Mouse (Mus musculus) adrenal gland (tissue): ENCODE data around the gene Pgam1.
"Not testable (repeated sequence)": the region's sequence is repeated elsewhere in the genome, so short reads cannot be mapped to it uniquely, and the experiment has no call there.

Source experiments
- intact Hi-C: fragments of 180-260 bp; cut with DNase I; formaldehyde crosslinking; loops from one replicate; pipeline ENCODE4 v1.15.1; 2025

Pgam1 gene

DNA sequence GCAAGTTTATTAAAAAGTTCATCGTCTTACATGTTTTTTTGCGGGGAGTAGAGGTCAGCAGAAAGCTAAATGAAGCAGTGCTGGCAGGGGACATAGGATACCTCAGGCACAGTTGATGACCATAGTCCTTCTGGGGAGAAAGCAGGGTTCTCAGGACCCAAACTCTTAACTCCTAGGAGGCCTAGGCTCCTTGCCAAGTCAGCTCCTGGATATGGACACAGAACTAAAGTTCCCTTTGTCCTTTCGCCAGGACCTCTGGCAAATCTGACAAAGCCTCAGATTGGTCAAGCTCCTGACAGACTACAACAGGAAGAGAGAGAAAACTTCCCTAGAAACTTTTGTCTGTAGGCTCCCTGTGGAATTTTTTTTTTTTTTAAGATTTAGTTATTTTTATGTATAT lies 3.0 kb upstream of the Pgam1 start:
- intact Hi-C loops = no loop called here

DNA sequence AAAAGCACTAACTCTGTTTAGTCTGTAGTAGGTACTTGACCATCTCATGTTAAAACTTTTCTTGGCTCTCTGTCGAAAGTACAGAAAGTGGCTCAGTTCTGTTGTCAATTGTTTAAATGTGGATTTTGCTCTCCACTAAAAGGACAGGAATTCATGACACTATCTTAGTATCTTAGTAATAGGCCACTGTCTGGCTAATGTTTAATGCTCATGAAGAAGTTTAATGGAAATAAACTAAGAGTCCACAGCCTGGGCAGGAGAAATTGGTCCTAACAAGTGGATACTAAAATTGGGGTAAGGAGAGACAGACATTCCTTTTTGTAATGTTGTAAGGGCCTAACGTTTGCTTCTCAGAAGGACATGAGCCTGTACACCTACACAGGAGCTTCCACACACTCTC lies 1.3 kb upstream of the Pgam1 start:
- intact Hi-C loops = no loop called here

DNA sequence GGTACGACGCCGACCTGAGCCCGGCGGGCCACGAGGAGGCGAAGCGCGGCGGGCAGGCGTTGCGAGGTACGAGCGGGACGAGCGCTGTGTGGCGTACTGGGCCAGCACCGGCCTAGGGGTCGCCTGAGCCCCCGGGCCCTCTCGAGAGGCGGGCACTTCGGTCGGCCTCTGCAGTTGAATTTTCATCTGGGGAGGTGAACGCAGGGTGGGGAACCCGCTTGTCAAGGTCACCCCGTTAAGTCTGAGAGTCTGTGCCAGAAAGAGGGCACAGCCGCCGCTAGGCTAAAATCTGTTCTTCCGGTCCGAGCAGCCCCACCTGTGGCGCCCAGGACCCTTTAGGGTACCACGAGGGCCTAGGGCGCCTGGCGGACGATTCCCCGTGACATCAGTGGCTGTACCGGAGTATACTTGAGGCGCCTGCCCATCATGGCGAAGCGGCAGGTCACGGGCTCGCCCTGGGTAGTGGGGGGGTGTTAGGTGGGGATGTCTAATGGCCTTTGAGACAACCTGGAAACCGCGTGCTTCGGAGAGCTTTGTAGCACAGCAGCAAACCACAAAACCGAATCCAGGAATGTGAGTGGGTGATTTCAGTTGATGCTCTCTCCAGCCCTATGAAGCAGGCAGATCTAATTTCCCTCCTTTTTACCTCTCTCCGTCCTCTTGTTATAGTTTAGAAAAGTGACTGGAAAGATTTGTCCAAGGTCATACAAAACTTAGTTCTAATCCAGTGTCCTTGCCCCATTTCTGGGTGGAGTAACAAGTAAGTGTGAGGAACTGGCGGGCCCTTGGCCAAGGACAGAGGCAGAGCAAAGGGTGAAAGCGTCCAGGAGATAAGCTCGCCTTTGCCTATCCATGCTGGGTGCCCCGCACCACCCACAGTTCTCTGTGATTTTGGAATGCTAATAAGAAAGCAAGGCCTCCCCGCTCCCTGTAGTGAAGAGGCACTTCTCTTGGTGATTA lies 678 bp downstream of the Pgam1 start:
- intact Hi-C loops = loop anchor here (2.0 kb wide), 1 partner anchor 20 kb away; the partner anchor contains the start of genes Exosc1 and Zdhhc16

DNA sequence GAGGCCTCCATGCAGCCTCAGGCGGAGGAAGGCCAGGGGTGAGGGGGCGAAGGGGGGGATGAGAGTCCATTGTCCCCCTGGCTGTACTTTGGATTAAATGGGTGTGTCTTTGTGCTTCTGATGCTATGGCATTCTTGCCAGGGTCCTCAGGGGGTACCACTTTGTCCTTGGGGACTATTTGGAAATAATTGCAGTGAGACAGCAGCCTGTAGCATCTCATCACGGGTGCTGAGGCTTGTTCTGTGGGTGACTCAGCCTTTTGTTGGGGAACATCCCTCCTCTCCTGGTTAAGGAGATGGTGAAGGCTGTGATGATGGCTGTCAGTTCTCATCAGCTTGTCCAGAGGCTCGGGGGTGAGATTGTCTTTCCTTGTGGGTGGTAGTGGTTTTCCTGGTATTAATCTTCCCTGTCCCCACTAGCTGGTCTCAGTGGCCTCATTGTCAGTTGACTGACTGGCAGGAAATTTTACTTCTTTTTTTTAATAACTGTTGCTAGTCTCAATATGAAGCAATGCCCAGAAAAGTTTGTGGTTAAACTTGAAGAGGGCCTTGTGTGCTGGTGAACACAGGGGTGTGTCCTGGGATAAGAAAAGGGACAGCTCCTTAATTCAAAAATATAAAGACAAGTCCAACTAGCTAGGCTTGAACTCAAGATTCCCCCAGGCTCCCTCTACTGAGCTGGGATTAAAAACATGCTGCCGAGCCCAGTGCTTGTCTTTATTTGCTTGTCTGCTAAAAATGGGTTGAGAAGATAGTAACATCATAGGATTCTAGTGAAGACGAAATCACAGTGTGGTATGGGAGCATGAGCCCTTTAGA lies 2.3 kb downstream of the Pgam1 start:
- intact Hi-C loops = loop anchor here (2.0 kb wide), 1 partner anchor 19 kb away; the partner anchor contains the start of genes Exosc1 and Zdhhc16

DNA sequence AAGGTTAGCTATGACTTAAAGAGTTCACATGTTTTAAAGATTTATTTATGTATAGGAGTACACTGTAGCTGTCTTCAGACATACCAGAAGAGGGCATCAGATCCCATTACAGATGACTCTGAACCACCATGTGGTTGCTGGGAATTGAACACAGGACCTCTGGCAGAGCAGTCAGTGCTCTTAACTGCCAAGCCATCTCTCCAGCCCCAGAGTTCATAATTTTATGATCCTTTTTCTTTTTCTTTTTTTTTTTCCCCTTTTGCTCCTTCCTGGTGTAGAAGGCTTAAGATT lies 2.8 kb downstream of the Pgam1 start:
- intact Hi-C loops = not testable (repeated sequence)

DNA sequence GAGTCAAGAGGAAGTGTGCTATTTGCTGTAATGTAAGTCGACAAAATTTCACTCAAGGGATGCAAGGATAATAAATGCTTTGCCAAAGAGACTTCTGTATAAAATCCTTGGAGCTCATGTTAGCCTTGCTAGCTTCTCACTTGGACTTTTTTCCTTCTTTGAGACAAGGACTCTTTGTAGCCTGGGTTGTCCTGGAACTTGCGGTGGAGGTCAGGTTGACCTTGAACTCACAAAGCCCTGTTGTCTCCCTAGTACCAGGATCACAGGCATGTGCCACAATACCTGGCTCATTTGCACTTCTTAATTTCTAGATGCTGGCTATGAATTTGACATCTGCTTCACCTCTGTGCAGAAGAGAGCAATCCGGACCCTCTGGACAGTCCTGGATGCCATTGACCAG lies 3.6 kb downstream of the Pgam1 start:
- intact Hi-C loops = no loop called here

DNA sequence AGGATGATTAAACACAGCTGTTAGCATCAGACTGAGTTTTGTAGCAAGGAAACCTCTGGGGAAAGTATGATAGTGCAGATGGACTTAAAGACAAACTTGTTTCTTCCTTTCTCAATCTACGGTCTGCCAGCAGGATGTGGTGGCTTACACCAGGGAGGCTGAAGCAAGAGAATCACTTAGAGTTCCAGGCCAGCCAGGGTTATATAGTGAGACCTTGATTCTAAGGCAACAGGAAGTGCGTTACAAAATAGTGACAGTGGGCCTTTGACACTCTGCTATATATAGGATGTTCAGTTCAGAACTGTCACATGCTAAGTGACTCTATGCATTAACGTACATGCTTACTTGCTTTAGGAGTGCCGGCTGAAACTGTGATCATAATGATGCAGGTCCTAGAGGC lies 5.1 kb downstream of the Pgam1 start:
- intact Hi-C loops = no loop called here

DNA sequence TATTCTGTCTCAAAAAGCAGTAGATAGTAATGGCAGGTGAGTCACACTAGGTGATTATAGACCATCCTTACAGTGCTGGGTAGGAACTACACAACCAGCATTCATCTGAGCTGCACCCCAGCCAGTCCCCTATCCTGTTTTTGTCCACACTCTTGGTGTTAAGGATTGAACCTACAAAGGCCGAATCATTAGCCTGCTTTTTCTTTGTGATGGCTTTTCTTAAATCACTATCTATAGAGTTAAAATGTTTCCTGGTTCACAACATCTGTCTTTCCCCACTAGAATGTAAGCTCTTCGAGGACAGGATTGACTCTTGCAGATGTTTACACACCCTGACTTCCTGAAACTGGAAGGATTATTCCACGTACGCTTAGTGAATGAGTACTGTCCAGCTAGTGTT lies 7.7 kb downstream of the Pgam1 start:
- intact Hi-C loops = no loop called here

DNA sequence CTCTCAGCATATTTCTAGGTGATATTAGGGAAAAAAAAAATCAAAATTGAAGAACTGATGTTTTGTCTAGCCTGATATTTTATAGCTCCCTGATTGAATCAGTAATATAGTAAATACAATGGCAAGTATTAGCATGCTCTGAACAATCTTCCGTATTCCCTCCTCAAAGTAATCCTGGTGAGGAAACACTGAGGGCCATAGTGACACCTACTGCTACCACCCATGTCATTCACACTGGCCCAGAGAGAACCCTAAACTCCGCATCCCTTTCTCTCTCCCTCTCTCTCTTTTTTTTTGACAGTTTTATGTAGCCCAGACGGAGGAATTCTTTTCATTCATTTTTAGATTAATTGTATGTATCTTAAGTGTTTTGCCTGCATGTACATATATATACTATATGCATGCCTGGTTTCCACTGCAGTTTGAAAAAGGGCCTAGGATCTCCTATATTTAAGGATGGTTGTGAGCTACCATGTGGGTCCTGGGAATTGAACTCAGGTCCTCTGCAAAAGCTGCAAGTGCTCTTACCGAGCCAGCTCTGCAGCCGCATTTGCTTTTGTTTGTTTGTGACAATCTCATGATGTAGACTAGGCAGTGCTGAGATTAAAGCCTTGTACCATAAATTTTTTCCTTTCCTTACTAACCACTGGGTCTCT lies 8.8 kb downstream of the Pgam1 start:
- intact Hi-C loops = no loop called here

DNA sequence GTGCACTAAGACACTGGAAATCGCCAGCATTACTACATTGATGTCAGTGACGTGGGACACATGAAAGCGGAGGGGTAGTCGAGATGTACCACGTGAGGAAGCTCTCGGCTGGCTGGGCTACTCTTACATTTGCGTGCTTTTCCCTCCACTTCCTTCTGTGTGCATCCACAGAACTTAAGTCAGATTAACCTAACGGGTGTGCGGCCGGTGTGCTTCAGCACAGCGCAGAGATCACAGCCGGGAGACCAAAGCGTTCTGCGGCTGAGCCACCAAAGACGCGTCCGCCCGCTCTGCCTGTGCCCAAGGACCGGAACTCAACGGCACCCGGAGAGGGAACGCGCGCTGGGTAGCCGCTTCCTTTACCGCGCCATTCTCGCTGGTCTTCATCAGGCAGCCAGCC lies 21.0 kb downstream of the Pgam1 start:
- intact Hi-C loops = loop anchor here (2.0 to 5.0 kb wide), 2 partner anchors 20 to 35 kb away; partner anchors contain the start of gene Rrp12

DNA sequence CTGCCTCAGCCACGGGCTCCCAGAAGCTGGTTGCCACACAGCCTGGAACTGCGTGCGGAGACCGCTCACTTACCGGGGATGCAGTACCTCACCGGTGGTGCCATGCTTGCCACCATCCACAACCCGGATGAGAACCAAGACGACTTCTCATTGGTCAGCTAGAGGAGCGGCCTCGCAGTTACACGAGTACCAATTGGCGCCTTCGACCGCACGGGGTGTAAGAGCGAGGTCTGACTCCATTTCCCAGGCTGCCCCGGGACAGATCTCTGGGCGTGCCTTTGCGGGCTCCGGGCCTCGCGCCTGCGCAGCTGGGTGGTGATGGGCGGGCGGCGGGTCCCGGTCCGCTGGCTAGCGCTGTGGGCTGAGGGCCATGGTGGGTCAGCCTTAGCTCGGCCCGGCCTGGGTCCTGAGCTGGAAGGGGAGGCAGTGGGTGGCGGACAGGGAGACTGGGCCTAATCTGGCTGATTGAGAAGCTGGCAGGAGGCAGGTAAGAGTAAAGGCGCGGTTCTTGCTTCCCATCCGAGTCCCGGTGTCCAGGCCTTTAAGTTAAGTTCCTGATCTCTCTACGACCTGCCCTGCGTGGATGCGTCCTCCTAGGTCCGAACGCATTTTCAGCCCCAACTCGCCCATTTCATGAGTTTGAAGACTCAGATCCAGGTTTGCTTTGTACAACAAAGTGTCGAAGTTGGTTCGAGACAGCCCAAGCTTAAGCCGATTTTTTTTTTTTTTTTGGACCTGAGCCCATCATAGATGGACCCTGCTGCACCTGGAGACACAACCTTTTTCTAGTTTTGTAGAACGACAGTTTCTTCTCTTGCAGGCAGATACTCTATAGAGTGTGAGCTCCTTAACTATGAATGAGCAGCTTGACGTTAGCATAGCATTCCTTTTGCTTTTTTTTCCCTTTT lies 21.7 kb downstream of the Pgam1 start, which contains the start of the genes Exosc1 and Zdhhc16:
TSS of gene Exosc1 (minus strand) at position 245 of the 908 bp plus-strand sequence.
TSS of gene Zdhhc16 (plus strand) at position 302 of the 908 bp plus-strand sequence.
- intact Hi-C loops = loop anchor here (2.0 to 5.0 kb wide), 2 partner anchors 21 to 36 kb away; partner anchors contain the start of gene Rrp12

DNA sequence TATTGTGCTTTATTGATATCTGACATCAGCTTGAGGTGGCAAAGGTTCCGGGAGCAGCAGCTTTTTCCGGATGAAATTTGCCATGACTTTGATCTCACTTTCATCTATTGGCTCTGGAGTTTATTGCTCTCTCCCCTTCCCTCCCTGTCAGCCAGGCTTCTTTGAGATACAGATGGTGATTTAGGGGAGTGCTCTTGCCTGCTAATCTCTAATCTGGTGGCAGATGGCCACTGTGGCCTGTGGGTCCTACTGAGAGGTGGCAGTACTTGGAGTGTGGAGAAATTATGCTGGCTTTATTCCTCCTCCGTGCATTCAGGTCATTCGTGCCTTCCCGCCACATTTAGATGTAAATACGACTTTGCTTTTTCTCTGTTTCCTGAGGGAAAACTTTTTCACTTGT lies 22.4 kb downstream of the Pgam1 start:
- intact Hi-C loops = loop anchor here (5.0 kb wide), 1 partner anchor 37 kb away; the partner anchor contains the start of gene Rrp12

DNA sequence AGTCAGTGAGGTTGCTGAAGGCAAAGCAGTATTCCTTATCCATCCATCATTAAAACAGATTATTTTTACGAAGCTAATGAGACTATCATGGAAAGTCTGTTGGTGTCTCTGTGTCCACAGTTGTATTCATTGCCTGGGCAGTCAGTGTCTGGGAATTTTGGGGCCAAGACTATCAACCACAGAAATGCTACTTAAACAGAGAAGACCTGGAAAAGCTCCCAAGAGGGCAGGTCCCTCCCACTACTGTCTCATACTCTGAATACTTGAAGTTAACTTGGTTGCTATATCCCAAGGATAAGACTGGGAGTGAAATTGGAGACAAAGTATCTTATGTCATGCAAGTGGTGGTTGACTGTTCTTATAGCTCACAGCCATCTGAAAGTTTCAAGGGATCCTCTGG lies 24.2 kb downstream of the Pgam1 start:
- intact Hi-C loops = no loop called here

DNA sequence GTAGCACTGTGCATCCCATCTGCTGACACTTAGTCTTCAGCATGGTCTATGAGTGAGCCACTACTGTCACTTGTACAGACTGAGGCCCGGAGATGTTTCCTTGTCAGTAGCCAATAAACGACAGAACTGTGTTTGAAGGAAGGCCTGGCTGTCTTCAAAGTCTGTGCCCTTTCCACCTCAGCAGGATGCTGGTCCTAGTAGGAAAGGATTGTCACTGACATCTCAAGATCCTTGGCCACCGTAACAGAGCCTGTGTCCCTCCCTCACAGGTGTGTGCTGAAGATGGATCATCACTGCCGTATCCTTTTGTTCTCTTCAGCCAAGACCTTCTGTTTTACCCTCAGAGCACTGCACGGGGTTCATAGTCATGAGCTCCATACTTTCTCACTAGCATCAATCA lies 26.8 kb downstream of the Pgam1 start:
- intact Hi-C loops = no loop called here

DNA sequence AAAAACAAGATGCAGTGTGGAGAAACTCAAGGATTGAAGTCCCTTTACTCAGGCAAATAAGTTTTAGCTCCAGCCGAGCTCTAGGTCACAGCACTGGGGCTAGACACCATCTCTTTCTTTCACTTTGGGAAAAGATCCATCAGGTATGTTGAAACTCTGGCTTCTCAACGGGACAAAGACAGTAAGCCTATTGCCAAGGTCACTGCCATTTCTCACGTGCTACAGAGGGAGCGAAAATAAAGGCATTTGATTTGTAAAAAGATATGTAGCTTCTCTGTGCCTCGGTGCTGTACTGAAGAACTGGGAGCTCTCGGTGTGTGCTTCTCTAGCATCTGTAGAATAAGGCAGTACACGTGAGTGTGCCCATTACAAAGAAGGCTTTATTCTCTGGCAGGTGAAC lies 32.1 kb downstream of the Pgam1 start:
- intact Hi-C loops = no loop called here

DNA sequence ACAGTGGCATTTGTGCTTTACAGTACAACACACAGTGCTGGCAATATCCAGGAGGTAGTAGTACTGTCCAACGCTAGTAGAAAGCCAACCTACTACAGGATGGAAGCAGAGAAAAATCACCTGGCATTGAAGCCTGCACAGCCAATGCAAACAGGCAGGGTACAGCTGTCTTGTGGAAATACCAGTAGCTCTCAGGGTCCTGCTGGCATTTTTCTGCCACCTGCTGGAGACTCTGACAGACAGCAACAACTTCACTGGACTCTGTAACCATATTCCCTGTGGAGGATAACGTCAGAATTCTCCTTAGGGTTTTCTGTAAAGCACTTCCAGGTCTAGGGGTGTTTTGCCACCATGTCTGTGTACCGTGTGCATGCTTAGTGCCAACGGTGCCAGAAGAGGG lies 40.6 kb downstream of the Pgam1 start:
- intact Hi-C loops = no loop called here

DNA sequence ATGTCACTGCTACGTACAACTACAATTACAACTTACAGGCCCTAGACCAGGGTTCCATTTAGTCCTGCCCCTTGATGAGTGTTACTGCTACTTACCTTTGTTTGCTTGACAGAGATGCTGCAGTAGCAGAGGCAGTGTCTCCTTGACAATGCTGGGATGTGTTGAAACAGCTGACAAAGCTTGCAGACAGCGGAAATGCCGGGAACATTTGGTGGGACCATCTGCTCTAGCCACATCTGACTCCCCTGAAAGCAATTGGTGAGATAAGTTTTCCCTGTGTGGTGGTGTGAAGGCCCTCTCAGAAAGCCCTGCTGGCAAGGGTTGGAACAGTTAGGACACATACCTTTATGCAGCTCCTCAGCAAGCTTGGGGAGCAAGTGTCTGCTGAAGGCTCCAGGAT lies 41.9 kb downstream of the Pgam1 start:
- intact Hi-C loops = no loop called here
